Mouse (Mus musculus) urinary bladder, adult 2 months (tissue): ENCODE measurements around the gene Gm3159. TPM values are rescaled to one million over a fixed set of nuclear protein-coding genes. Genes with fewer than 3 reads are reported as not detected.
"Not testable (repeated sequence)": the region's sequence is repeated elsewhere in the genome, so short reads cannot be mapped to it uniquely, and the experiment has no call there.

Experiments used
- DNase-seq: peaks from one replicate; pipeline ENCODE4 v3.0.0; 2022; ENCODE audit warnings: low spot score
- polyA plus RNA-seq: library from polyadenylated mRNA; depleted of rRNA; stranded (reverse); fragments of >200 nt; gene quantifications from 2 replicates; pipeline ENCODE4 v1.2.3, GENCODE M21; 2012; rRNA removed

Gene Gm3159
- polyA plus RNA-seq, result not detected in 2 replicates

- DNase-seq, result not testable (repeated sequence)
These were observed at the start of gene Gm3159 for GRCm38 (mm10) chr14:4397226-4397625. TSS of gene Gm3159 (plus strand) at chr14:4397526.

GRCm38 (mm10) chr14:4368991-4369390 is 28.3 kb upstream of the Gm3159 start:
- DNase-seq, result not testable (repeated sequence)

GRCm38 (mm10) chr14:4369691-4370090 is 27.6 kb upstream of the Gm3159 start:
- DNase-seq, result peak; percentile 22

GRCm38 (mm10) chr14:4377871-4378270 is 19.5 kb upstream of the Gm3159 start:
- peak; percentile 20 for DNase-seq

- DNase-seq, result not testable (repeated sequence)
These were observed 11.7 kb upstream of the Gm3159 start for GRCm38 (mm10) chr14:4385606-4386005.

GRCm38 (mm10) chr14:4392841-4393530 is 4.3 kb upstream of the Gm3159 start:
- not testable (repeated sequence) for DNase-seq

GRCm38 (mm10) chr14:4398624-4399023 is 1.3 kb downstream of the Gm3159 start:
- DNase-seq, result not testable (repeated sequence)

GRCm38 (mm10) chr14:4400115-4400789 is 2.9 kb downstream of the Gm3159 start:
- DNase-seq, result not testable (repeated sequence)

GRCm38 (mm10) chr14:4401245-4401644 is 3.9 kb downstream of the Gm3159 start:
- not testable (repeated sequence) for DNase-seq

- not testable (repeated sequence) for DNase-seq
These were observed 6.5 kb downstream of the Gm3159 start for GRCm38 (mm10) chr14:4403840-4404239.

- not testable (repeated sequence) for DNase-seq
These were observed 12.6 kb downstream of the Gm3159 start for GRCm38 (mm10) chr14:4409939-4410338.

- DNase-seq, result not testable (repeated sequence)
These were observed 17.9 kb downstream of the Gm3159 start, which contains the start of gene Gm3164 for GRCm38 (mm10) chr14:4414965-4415835. TSS of gene Gm3164 (plus strand) at chr14:4415448.

- not testable (repeated sequence) for DNase-seq
These were observed 33.4 kb downstream of the Gm3159 start, which contains the start of gene Gm3173 for GRCm38 (mm10) chr14:4430692-4431091. TSS of gene Gm3173 (plus strand) at chr14:4430992.

Other genes with a start within 250 kb of the Gm3159 start
- gene Gm3127, start 232.5 kb upstream of the Gm3159 start, polyA plus RNA-seq, result not detected in 2 replicates
- 0.09 and 0.11 TPM in 2 replicates for gene Gm2974, start 214.9 kb upstream of the Gm3159 start, polyA plus RNA-seq
- not detected in 2 replicates for gene Gm3138, start 147.9 kb upstream of the Gm3159 start, polyA plus RNA-seq
- gene Gm3149, start 80.2 kb upstream of the Gm3159 start, polyA plus RNA-seq, result not detected in 2 replicates
- 0.04 TPM in 1 of 2 replicates, not detected in the other for gene 2610042L04Rik, start 62.8 kb upstream of the Gm3159 start, polyA plus RNA-seq
- gene Gm3164, start 17.9 kb downstream of the Gm3159 start, polyA plus RNA-seq, result 0.04 and 0.08 TPM in 2 replicates
- 1.3 TPM in 1 of 2 replicates, not detected in the other for gene Gm3173, start 33.5 kb downstream of the Gm3159 start, polyA plus RNA-seq
- gene Gm3182, start 84.2 kb downstream of the Gm3159 start, polyA plus RNA-seq, result not detected in 2 replicates
- not detected in 2 replicates for gene Gm3047, start 157.9 kb downstream of the Gm3159 start, polyA plus RNA-seq
- 0.08 TPM in 1 of 2 replicates, not detected in the other for gene Gm8159, start 234.8 kb downstream of the Gm3159 start, polyA plus RNA-seq